Comparison of ENCODE assay signal across 8 mouse cellular contexts in the genomic region with DNA sequence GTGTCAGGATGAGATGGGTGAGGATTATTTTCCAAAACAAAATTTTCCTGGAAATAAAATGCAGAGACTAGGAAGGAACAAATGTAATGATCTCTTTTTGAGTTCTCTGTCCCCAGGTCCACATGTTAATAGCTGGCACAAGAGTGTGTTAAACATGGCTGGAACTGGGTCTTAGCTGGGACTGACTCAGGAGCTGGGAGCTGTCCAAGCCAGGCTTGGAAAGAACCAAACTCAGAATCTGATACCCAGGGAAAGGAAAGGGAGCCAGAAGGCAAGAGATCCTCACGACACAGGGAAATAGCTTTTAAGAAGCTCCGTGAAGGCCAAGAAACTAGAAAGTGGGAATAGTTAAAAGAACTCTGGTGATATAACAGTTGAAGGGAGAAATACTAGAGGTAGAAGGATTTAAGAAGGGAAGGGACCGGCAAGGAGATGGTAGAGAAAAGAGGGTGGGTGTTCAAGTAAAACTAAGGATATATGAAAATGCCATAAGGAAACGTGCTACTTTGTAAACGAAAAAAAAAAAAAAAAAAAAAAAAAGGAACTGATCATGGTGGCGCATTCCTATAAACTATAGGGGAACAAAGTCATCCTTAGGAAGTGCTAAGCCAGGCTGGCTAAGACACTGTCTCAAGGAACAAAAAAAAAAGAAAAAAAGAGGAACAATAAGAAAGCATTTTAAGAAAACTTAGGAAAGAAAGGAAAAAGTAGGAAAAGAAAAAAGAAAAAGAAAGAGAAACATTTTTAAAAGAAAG. TPM values are rescaled to one million over a fixed set of nuclear protein-coding genes. Genes with fewer than 3 reads are reported as not detected.
DNase-seq lines count a peak whose midpoint lies in the region; ATAC-seq and TF ChIP-seq lines count a peak whose summit lies in the region.

No protein-coding gene starts in this region.

- peak overlapping the region; percentile 86 for H3K4me2 ChIP-seq in heart, embryonic 13.5 days
- H3K4me2 ChIP-seq in liver, embryonic 13.5 days = peak overlapping the region; percentile 97

- H3K9me3 ChIP-seq in embryonic facial prominence, embryonic 10.5 days = no peaks in the 10 kb centered on the region
- H3K9me3 ChIP-seq in heart, embryonic 13.5 days = no peaks in the 10 kb centered on the region
- no peaks in the 10 kb centered on the region for H3K9me3 ChIP-seq in liver, embryonic 13.5 days (replicated peaks)

- peak; percentile 1 for DNase-seq in liver, adult 2 months (ENCODE audit: extremely low read depth, low read depth, low spot score)
- DNase-seq in liver = no peak
- DNase-seq in embryonic facial prominence, embryonic 10.5 days (ENCODE audit: low spot score) = no peak
- DNase-seq in liver, embryonic 13.5 days = no peak
- DNase-seq in layer of hippocampus, postnatal 36 days = no peak
- no peak for DNase-seq in urinary bladder, postnatal 10 days (ENCODE audit: low spot score)
- no peak for DNase-seq in layer of hippocampus, adult 18-20 months (ENCODE audit: low spot score in 2 of 2)

- no peak for TF ChIP-seq CTCF in liver, adult 2 months (IDR thresholded peaks at IDR 0.05; ENCODE audit: low read depth, low read length)

- H3K4me3 ChIP-seq in liver, adult 2 months (ENCODE audit: insufficient read depth, low read depth, low read length) = no peak overlapping the region
- H3K4me3 ChIP-seq in embryonic facial prominence, embryonic 10.5 days = peak overlapping the region; percentile 79
- peak overlapping the region; percentile 72 for H3K4me3 ChIP-seq in heart, embryonic 13.5 days
- H3K4me3 ChIP-seq in liver, embryonic 13.5 days (replicated peaks) = no peak overlapping the region

- TF ChIP-seq POLR2A in liver, adult 2 months (IDR thresholded peaks at IDR 0.05; ENCODE audit: extremely low read depth, insufficient read depth, low read length) = no peak

- H3K36me3 ChIP-seq in liver, adult 2 months (ENCODE audit: control insufficient read depth, insufficient read depth, low read length) = peaks cover 2% of the 10 kb centered on the region; the same call in 1 of the 2 replicates
- peaks cover 3% of the 10 kb centered on the region for H3K36me3 ChIP-seq in embryonic facial prominence, embryonic 10.5 days (replicated peaks)
- H3K36me3 ChIP-seq in heart, embryonic 13.5 days = 0 out of 2 replicates have a peak, but pooled peaks cover 3% of the 10 kb centered on the region
- peaks cover 7% of the 10 kb centered on the region; the same call in 1 of the 2 replicates for H3K36me3 ChIP-seq in liver, embryonic 13.5 days

- H3K27ac ChIP-seq in liver, adult 2 months (replicated peaks; ENCODE audit: insufficient read depth, low read depth, low read length) = no peak overlapping the region
- H3K27ac ChIP-seq in embryonic facial prominence, embryonic 10.5 days (replicated peaks) = no peak overlapping the region
- H3K27ac ChIP-seq in heart, embryonic 13.5 days (replicated peaks) = no peak overlapping the region
- H3K27ac ChIP-seq in liver, embryonic 13.5 days = no peak overlapping the region

- peaks cover 8% of the 10 kb centered on the region; the same call in 1 of the 2 replicates for H3K79me2 ChIP-seq in liver, adult 2 months (ENCODE audit: control insufficient read depth, insufficient read depth, low read length)

- 34% methylated on average over 6 of the region's 6 CpGs for WGBS in liver, adult 2 months
- WGBS in embryonic facial prominence, embryonic 10.5 days = 23% methylated on average over 6 of the region's 6 CpGs
- WGBS in heart, embryonic 13.5 days = 23% methylated on average over 6 of the region's 6 CpGs
- WGBS in liver, embryonic 13.5 days (ENCODE audit: insufficient replicate concordance) = 19% methylated on average over 6 of the region's 6 CpGs

- peaks cover 4% of the 10 kb centered on the region for H3K4me1 ChIP-seq in liver, adult 2 months (ENCODE audit: control insufficient read depth, insufficient read depth, low read length)
- peaks cover 17% of the 10 kb centered on the region for H3K4me1 ChIP-seq in embryonic facial prominence, embryonic 10.5 days
- H3K4me1 ChIP-seq in heart, embryonic 13.5 days = peaks cover 15% of the 10 kb centered on the region
- peaks cover 14% of the 10 kb centered on the region for H3K4me1 ChIP-seq in liver, embryonic 13.5 days (replicated peaks)

- no peaks in the 10 kb centered on the region for H3K27me3 ChIP-seq in liver, adult 2 months (ENCODE audit: control insufficient read depth, insufficient read depth, low read length)
- no peaks in the 10 kb centered on the region for H3K27me3 ChIP-seq in embryonic facial prominence, embryonic 10.5 days (replicated peaks; ENCODE audit: low read depth, poor library complexity, severe bottlenecking)
- H3K27me3 ChIP-seq in heart, embryonic 13.5 days (replicated peaks) = no peaks in the 10 kb centered on the region
- H3K27me3 ChIP-seq in liver, embryonic 13.5 days = no peaks in the 10 kb centered on the region

- ATAC-seq in heart, embryonic 13.5 days (ENCODE audit: extremely low read depth, insufficient number of reproducible peaks, low FRiP score, low TSS enrichment) = no peak
- no peak for ATAC-seq in liver, embryonic 13.5 days (ENCODE audit: low read depth)

- no peak overlapping the region for H3K9ac ChIP-seq in liver, adult 2 months (ENCODE audit: low read depth, low read length)
- H3K9ac ChIP-seq in heart, embryonic 13.5 days = peak overlapping the region; percentile 45; the same call in 1 of the 2 replicates
- H3K9ac ChIP-seq in liver, embryonic 13.5 days = no peak overlapping the region

RNA-seq across cellular contexts. Expression of gene Ccdc93, which starts 0.5 kb away (rescaled TPM):
- total RNA-seq in liver, adult 2 months (2014; rRNA removed) = 6.9 TPM in 2 replicates
- 3.6 and 4.5 TPM in 2 replicates for polyA plus RNA-seq in liver, adult 2 months (2012; rRNA removed)
- 11.2 and 12.7 TPM in 2 replicates for polyA plus RNA-seq in embryonic facial prominence, embryonic 10.5 days (2016; fragmentation: Nextera tagmentation; extraction: Ambion mirVana)
- 6.3 and 8.0 TPM in 2 replicates for polyA plus RNA-seq in heart, embryonic 13.5 days (2015; fragmentation: Nextera tagmentation; extraction: Ambion mirVana)
- polyA plus RNA-seq in liver, embryonic 13.5 days (2015; fragmentation: Nextera tagmentation; extraction: Ambion mirVana) = 3.7 TPM in 2 replicates
- total RNA-seq in layer of hippocampus, postnatal 36 days (2021) = 10 to 100 TPM; 32.7 to 35.9 TPM
- 10 to 100 TPM; 30.0 to 31.6 TPM for total RNA-seq in layer of hippocampus, adult 18-20 months (2021)

Comparison
In these comparisons a context has a peak if more than half of its experiments do, and no peak if none do; other contexts are left out.
1. H3K4me3 ChIP-seq: peak in embryonic facial prominence, embryonic 10.5 days (single experiment) and heart, embryonic 13.5 days (single experiment); none in liver, adult 2 months (single experiment) and liver, embryonic 13.5 days (single experiment).